Mouse (Mus musculus): ENCODE data around the gene Slc25a25.
"Not testable (repeated sequence)": the region's sequence is repeated elsewhere in the genome, so short reads cannot be mapped to it uniquely, and the experiment has no call there.

Slc25a25 gene

GRCm38 (mm10) chr2:32450881-32451844, at the start of gene Slc25a25:
Slc25a25 (minus strand) TSS chr2:32451445.
- peak; percentile 91 to 99 for DNase-seq (ENCODE audit: low spot score in 2 of 2)

DNA sequence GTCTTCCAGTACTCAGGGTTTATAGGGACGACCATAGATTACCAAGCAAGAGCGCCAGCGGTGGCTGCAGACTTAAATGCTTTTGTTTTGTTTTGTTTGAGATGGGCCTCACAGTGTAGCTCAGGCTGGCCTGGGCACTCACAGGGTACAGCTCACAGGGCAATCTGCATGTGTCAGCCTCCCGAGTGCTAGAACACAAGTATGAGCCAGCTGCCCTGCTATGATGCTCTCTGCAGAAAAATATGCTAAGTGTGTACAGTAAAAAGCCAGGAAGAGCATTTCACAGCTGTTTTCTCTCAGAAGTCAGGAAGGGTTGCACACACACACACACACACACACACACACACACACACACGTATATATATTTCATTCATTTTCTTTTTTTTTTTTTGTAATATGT, 49.2 kb upstream of the Slc25a25 start:
- DNase-seq (ENCODE audit: low spot score in 2 of 2), result no peak

- no peak for DNase-seq (ENCODE audit: low spot score in 2 of 2)
Observed at GRCm38 (mm10) chr2:32499365-32499764, 48.1 kb upstream of the Slc25a25 start.

- DNase-seq (ENCODE audit: low spot score in 2 of 2), result peak in 1 of 2 experiments; percentile 26
Observed at GRCm38 (mm10) chr2:32496190-32496589, 44.9 kb upstream of the Slc25a25 start.

DNA sequence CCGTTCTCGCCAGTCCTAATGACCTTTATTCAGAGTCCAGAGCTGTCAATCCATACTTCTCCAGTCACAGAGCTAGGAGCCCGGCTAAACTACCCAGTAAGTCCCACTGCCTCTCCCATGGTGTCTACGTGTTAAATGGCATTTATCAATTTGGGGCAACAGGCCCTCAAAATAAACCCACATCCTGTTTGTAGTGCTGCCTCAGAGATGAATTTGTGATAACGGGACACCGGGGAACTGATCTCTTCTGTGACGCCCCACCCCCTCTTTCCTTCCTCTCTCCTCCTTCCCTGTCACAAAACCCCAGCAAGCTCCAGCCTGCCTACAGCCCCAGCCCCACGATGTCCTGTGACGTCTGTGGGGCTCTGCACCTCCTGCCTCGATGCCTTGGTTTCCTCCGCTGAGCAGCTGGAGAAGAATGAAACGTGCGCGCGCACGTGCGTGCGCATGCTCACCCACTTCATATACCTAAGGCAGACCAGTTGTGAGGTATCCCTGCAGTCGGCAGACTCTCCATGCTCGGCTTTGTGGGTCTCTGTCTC, 44.0 kb upstream of the Slc25a25 start:
- peak in 1 of 2 experiments; percentile 76 for DNase-seq (ENCODE audit: low spot score in 2 of 2)

GRCm38 (mm10) chr2:32494522-32494921, 43.3 kb upstream of the Slc25a25 start:
- DNase-seq (ENCODE audit: low spot score in 2 of 2), result no peak

DNA sequence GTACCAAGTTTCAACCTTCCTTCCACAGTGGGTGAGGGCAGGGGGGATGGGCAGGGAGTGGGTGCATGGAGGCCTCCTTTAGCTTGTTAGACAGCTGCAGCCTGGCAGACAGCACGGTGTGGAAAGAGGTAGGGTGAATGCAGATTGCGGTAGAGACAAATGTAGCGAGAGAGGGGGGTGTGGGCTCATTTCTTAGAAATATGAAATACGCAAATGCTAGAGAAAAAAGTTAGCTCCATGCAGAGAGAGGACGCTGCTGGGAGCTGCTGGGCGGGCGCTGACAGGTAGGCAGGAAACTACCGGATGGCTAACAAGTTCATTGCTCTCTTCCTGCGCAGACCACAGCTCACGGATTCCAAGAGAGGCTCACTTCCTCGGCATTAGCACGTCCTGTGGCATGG, 42.1 kb upstream of the Slc25a25 start:
- peak in 1 of 2 experiments; percentile 55 for DNase-seq (ENCODE audit: low spot score in 2 of 2)

GRCm38 (mm10) chr2:32492661-32493060, 41.4 kb upstream of the Slc25a25 start:
- no peak for DNase-seq (ENCODE audit: low spot score in 2 of 2)

GRCm38 (mm10) chr2:32490730-32491129, 39.5 kb upstream of the Slc25a25 start:
- DNase-seq (ENCODE audit: low spot score in 2 of 2), result not testable (repeated sequence)

DNA sequence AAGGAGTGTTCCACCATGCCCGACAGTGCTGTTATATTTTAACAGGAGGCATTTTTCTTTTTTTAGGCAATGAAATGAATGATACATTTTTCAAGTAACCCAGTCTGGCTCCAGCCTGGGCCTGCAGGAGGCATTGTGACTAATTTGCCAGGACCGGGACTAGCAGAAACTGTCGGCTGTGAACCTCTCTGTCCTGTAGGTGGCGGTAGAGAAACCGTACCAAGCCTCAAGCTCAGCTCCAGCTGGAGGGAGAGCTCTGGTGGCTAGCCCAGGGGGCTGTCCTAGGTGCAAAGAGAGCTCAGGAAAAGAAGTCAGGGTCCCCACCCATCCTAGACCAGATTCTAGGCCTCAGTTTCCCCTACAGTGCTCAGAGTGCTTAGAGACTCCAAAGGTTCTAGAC, 37.4 kb upstream of the Slc25a25 start:
- DNase-seq (ENCODE audit: low spot score in 2 of 2), result peak; percentile 60 to 81

GRCm38 (mm10) chr2:32487124-32487623, 35.9 kb upstream of the Slc25a25 start:
- DNase-seq (ENCODE audit: low spot score in 2 of 2), result peak; percentile 95

DNA sequence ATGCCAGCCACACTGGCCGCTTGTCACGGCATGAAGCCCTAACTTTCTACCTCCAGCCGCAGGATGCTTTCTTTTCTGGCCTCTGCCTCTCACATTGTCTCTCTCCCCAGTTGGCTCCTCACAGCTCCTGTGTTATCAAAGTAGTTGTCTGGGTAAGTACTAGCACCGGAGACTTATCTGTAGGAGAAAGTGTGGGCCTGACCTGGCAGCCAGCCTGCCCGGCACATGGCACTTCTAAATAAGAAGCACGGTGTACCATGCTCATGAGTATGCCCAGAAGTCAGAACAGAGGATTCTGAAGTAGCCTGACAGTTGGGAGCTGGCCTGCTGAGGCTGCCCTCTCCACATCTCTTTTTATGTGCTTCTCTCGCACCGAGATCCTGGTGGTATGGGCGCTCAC, 34.9 kb upstream of the Slc25a25 start:
- DNase-seq (ENCODE audit: low spot score in 2 of 2), result peak in 1 of 2 experiments; percentile 59

- no peak for DNase-seq (ENCODE audit: low spot score in 2 of 2)
Observed at GRCm38 (mm10) chr2:32485751-32486150, 34.5 kb upstream of the Slc25a25 start.

- DNase-seq (ENCODE audit: low spot score in 2 of 2), result no peak
Observed at GRCm38 (mm10) chr2:32484933-32485332, 33.7 kb upstream of the Slc25a25 start.

GRCm38 (mm10) chr2:32483179-32483875, 32.1 kb upstream of the Slc25a25 start:
- peak in 1 of 2 experiments; percentile 58 for DNase-seq (ENCODE audit: low spot score in 2 of 2)

DNA sequence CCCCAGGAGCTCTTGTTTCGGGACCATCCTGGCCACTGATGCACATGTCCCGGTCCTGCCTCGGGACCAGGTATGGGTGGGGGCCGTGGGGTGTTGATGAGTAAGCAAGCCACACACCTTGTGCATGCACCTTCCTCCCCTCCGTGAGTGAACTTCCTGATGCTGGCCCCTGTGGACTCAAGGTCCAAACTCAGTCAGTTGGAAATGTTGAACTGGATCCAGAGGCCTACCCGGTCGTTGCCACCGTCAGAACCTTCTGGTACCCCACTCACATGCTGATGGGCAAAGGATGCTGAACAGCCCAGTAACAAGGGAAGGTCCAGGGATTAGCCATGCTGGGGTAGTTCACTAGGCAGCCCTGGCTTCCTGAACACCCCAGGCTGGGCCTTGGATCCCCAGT, 31.1 kb upstream of the Slc25a25 start:
- no peak for DNase-seq (ENCODE audit: low spot score in 2 of 2)

DNA sequence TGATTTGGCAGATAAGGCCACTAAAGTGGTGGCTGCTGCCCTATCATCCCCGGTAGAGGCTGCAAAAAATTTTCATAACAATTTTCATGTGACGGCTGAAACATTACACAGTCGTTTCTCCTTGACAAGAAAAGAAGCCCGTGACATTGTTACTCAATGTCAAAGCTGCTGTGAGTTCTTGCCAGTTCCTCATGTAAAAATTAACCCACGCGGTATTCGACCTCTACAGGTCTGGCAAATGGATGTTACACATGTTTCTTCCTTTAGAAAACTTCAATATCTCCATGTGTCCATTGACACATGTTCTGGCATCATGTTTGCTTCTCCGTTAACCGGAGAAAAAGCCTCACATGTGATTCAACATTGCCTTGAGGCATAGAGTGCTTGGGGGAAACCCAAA, 24.1 kb upstream of the Slc25a25 start:
- not testable (repeated sequence) for DNase-seq (ENCODE audit: low spot score in 2 of 2)

DNA sequence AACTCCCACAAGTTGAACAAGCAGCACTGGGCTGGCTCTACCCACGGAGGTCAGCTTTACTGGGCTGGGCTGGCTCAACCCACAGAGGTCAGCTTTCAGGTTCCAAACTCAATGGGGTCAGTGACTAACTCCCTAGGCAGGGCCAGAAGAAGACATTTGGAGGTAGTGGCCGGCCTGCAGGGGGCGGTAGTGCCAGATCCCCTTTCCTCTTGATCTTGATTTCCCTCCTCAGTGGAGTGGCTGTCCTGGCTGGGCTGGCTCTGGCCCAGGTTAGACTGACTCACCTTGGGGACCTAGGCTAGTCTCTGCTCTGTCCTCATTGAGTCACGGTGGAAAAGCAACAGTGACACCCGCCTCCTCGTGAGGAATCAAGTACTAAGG, 20.4 kb upstream of the Slc25a25 start:
- DNase-seq (ENCODE audit: low spot score in 2 of 2), result peak in 1 of 2 experiments; percentile 58

- DNase-seq (ENCODE audit: low spot score in 2 of 2), result no peak
Observed at GRCm38 (mm10) chr2:32471001-32471680, 19.9 kb upstream of the Slc25a25 start.

DNA sequence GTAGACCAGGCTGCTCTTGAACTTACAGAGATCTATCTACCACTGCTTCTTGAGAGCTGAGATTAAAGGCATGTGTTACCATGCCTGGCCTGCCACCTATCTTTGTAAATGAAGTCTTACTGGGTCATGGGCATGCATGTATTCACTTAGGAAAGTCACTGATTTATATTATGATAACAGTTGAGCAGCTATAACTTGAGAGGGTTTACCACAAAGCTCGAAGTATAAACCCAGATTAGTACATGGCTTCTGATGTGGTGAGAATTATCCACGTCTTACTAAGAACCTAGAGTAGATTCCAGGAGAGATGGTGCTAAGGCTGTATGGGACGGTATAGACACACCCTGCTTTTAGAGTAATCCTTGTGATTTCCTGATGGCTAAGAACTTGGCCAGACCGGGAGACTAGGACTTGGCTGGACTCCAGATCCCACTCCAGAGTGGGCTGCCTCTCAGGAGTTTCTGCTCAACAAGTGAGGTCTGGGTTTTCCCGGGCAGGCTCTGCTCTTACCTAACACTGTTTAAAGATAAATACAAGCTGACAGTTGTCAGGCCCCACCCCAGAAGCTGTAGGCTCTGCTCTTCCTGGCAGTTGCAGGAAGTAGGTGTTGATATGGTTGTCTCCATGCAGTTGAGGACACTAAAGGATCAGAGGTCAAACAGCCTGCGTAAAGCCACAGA, 13.1 kb upstream of the Slc25a25 start:
- no peak for DNase-seq (ENCODE audit: low spot score in 2 of 2)

DNA sequence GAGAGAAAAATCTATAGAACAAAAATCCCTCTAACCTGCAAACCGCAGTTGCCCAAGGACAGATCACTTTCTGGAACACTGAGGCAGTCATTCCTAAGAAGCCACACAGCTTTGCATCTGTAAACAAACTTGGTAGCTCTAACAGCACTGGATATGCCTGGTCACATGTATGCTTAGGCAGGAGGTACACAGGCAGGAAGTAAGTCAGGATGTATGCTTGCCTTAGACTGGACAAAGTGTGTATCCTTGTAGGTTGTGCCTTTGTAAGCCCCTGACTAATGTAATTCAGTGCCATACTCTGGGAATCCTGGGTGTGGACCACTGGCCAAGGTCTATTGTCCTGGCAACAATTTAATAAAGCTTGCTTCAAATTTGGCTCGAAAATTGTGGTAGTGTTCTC, 12.5 kb upstream of the Slc25a25 start:
- no peak for DNase-seq (ENCODE audit: low spot score in 2 of 2)
